Mouse (Mus musculus): ENCODE data around the gene Bend6.

Bend6 gene

DNA sequence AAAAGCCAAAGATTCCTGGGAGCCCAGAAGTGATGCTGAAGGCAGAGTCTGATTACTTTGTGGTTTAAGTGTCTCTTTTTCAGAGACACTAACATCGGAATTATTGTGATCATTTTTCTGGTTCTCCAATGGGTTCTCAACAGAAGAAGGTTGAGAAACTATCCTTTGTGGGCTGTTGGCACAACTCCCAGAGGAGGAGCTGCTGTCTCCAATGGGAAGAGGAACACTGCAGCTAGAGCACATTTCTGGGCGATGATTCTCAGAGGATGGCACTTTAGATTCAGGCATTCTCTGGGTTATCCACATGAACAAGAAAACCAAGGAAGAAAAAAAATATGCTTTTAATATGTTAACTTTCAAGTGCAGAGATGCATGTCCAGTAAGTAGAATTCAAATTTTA is 104.3 kb downstream of the Bend6 start:
- no peak for DNase-seq (ENCODE audit: low read depth, low spot score)
